In the genomic region with DNA sequence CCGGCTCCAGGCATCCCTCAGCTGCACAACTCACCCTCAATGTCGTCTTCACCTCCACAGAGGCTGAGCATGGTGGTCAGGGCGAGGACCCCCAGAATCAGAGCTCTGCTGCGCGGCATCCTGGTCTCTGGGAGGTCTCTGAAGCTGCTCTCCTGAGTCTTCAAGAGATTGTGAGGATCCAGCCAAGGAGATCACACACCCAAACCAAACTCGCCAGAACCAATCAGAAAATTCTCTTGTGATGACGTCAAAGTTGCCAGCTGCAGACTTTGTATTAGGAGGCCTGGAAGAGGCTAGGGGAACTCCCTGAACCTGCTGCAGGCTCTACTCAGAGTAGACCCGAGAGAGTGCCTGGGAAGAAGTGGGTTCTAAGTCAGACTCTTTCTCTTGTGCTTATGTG, we compare ENCODE assay signal across 9 mouse cellular contexts. TPM values are rescaled to one million over a fixed set of nuclear protein-coding genes. Genes with fewer than 3 reads are reported as not detected.
DNase-seq lines count a peak whose midpoint lies in the region; ATAC-seq lines count a peak whose summit lies in the region.
"Had no signal": no experiment of that assay in that cellular context is flagged by ENCODE, and none has a peak within 500 bp of the region (broad histone marks: within the 10 kb centered on the region; RNA-seq: fewer than 3 reads in every experiment).

A gene (minus strand): TSS at position 176 of the 400 bp plus-strand sequence.

- H3K9ac ChIP-seq in heart, embryonic 12.5 days = no peak within 1 kb of the TSS
- no peak within 1 kb of the TSS for H3K9ac ChIP-seq in lung, embryonic 15.5 days
- H3K9ac ChIP-seq: midbrain, embryonic 12.5 days had no signal

- 20% methylated on average over 8 of the region's 8 CpGs for WGBS in heart, embryonic 12.5 days
- WGBS in lung, embryonic 15.5 days = 15% methylated on average over 8 of the region's 8 CpGs

- H3K4me1 ChIP-seq in heart, embryonic 12.5 days (replicated peaks) = no peaks in the 10 kb centered on the region
- no peaks in the 10 kb centered on the region for H3K4me1 ChIP-seq in lung, embryonic 15.5 days
- H3K4me1 ChIP-seq: midbrain, embryonic 12.5 days had no signal

- H3K9me3 ChIP-seq in heart, embryonic 12.5 days (replicated peaks) = no peaks in the 10 kb centered on the region
- H3K9me3 ChIP-seq in lung, embryonic 15.5 days = no peaks in the 10 kb centered on the region
- H3K9me3 ChIP-seq: midbrain, embryonic 12.5 days had no signal

- H3K4me2 ChIP-seq in heart, embryonic 12.5 days = no peak within 1 kb of the TSS
- H3K4me2 ChIP-seq in lung, embryonic 15.5 days = no peak within 1 kb of the TSS
- H3K4me2 ChIP-seq: midbrain, embryonic 12.5 days had no signal

- H3K27me3 ChIP-seq in heart, embryonic 12.5 days (replicated peaks) = peaks cover 8% of the 10 kb centered on the region; the same call in 1 of the 2 replicates
- H3K27me3 ChIP-seq in lung, embryonic 15.5 days = no peaks in the 10 kb centered on the region
- H3K27me3 ChIP-seq: midbrain, embryonic 12.5 days had no signal

- peak; percentile 99 for ATAC-seq in CD4-positive, CD25-positive, alpha-beta regulatory T cell, adult 4 months
- peak; percentile 97 for ATAC-seq in activated CD4-positive, CD25-positive, alpha-beta regulatory T cell, adult 4 months
- ATAC-seq in heart, embryonic 12.5 days (ENCODE audit: insufficient number of reproducible peaks, low FRiP score) = peak; percentile 39; the same call in 1 of the 2 replicates
- peak; percentile 42; the same call in 1 of the 2 replicates for ATAC-seq in lung, embryonic 15.5 days (ENCODE audit: borderline replicate concordance, extremely low read depth, low FRiP score, low TSS enrichment)

- peak; percentile 77 for DNase-seq in embryo, embryonic 11 days
- DNase-seq in kidney, postnatal 4 days = peak; percentile 79 to 83
- peak; percentile 27 for DNase-seq in right cerebral cortex, postnatal 14 days
- DNase-seq in urinary bladder, postnatal 36 days (ENCODE audit: low spot score in 2 of 2) = peak; percentile 83 to 86

- no peaks in the 10 kb centered on the region for H3K36me3 ChIP-seq in heart, embryonic 12.5 days
- no peaks in the 10 kb centered on the region for H3K36me3 ChIP-seq in lung, embryonic 15.5 days
- H3K36me3 ChIP-seq: midbrain, embryonic 12.5 days had no signal

- H3K4me3 ChIP-seq in heart, embryonic 12.5 days = no peak within 1 kb of the TSS
- no peak within 1 kb of the TSS for H3K4me3 ChIP-seq in lung, embryonic 15.5 days
- H3K4me3 ChIP-seq: midbrain, embryonic 12.5 days had no signal

- no peak within 1 kb of the TSS for H3K27ac ChIP-seq in heart, embryonic 12.5 days (ENCODE audit: poor library complexity, severe bottlenecking)
- H3K27ac ChIP-seq in lung, embryonic 15.5 days = no peak within 1 kb of the TSS
- H3K27ac ChIP-seq: midbrain, embryonic 12.5 days had no signal

RNA-seq across cellular contexts. Expression of the gene that starts here (rescaled TPM):
- polyA plus RNA-seq in CD4-positive, CD25-positive, alpha-beta regulatory T cell, adult 4 months (2017; shearing (Covaris generic)) = 100 to 1,000 TPM in 1 of 2 experiments, 10 to 100 TPM in 1; 11.3 to 101 TPM
- 10 to 100 TPM in 1 of 2 experiments, 1 to 10 TPM in 1; 4.0 to 79.3 TPM for polyA plus RNA-seq in activated CD4-positive, CD25-positive, alpha-beta regulatory T cell, adult 4 months (2017; shearing (Covaris generic))
- 0.20 and 0.33 TPM in 2 replicates for polyA plus RNA-seq in heart, embryonic 12.5 days (2016; fragmentation: Nextera tagmentation; extraction: Ambion mirVana)
- polyA plus RNA-seq in lung, embryonic 15.5 days (2015; fragmentation: Nextera tagmentation; extraction: Ambion mirVana) = 6.3 and 18.9 TPM in 2 replicates

Comparison
In these comparisons a context has a peak if more than half of its experiments do, and no peak if none do; other contexts are left out.
1. Peak in ATAC-seq in heart, embryonic 12.5 days; RNA of the gene not detected or under 1 TPM.
2. ATAC-seq: peak in every context shown above with its lines; median percentile 99 in CD4-positive, CD25-positive, alpha-beta regulatory T cell, adult 4 months; 97 in activated CD4-positive, CD25-positive, alpha-beta regulatory T cell, adult 4 months; 42 in lung, embryonic 15.5 days; 39 in heart, embryonic 12.5 days.
3. DNase-seq: peak in every context shown above with its lines; median percentile 84 in urinary bladder, postnatal 36 days; 81 in kidney, postnatal 4 days; 77 in embryo, embryonic 11 days; 27 in right cerebral cortex, postnatal 14 days.